In genomic region chr16:33886665-33887064, GRCm38 (mm10) we compare ENCODE assay signal across 11 mouse cellular contexts. TPM values are rescaled to one million over a fixed set of nuclear protein-coding genes. Genes with fewer than 3 reads are reported as not detected.
DNase-seq lines count a peak whose midpoint lies in the region; ATAC-seq and TF ChIP-seq lines count a peak whose summit lies in the region.
"Had no signal": no experiment of that assay in that cellular context is flagged by ENCODE, and none has a peak within 500 bp of the region (broad histone marks: within the 10 kb centered on the region; RNA-seq: fewer than 3 reads in every experiment).

No protein-coding gene starts in this region.

- no peaks in the 10 kb centered on the region for H3K27me3 ChIP-seq in liver, adult 2 months (ENCODE audit: control insufficient read depth, insufficient read depth, low read length)
- H3K27me3 ChIP-seq in embryonic facial prominence, embryonic 10.5 days (replicated peaks; ENCODE audit: low read depth, poor library complexity, severe bottlenecking) = no peaks in the 10 kb centered on the region
- H3K27me3 ChIP-seq in stomach, postnatal 0 days (ENCODE audit: control insufficient read depth, insufficient read depth, low read length) = no peaks in the 10 kb centered on the region
- H3K27me3 ChIP-seq: embryonic facial prominence, embryonic 12.5 days; lung, embryonic 15.5 days; neural tube, embryonic 13.5 days had no signal

- ATAC-seq in stomach, postnatal 0 days (ENCODE audit: low FRiP score, low TSS enrichment) = no peak

- H3K27ac ChIP-seq in liver, adult 2 months (replicated peaks; ENCODE audit: insufficient read depth, low read depth, low read length) = peak overlapping the region; percentile 47
- peak overlapping the region; percentile 57; the same call in 1 of the 2 replicates for H3K27ac ChIP-seq in embryonic facial prominence, embryonic 10.5 days (replicated peaks)
- H3K27ac ChIP-seq in stomach, postnatal 0 days (replicated peaks) = 0 out of 2 replicates have a peak overlapping the region, but pooled peaks have one; percentile 20
- H3K27ac ChIP-seq: lung, embryonic 15.5 days; neural tube, embryonic 13.5 days had no signal

- no peak overlapping the region for H3K9ac ChIP-seq in liver, adult 2 months (ENCODE audit: low read depth, low read length)
- H3K9ac ChIP-seq in stomach, postnatal 0 days (ENCODE audit: low read length) = no peak overlapping the region
- H3K9ac ChIP-seq: embryonic facial prominence, embryonic 12.5 days; lung, embryonic 15.5 days; neural tube, embryonic 13.5 days had no signal

- no peak overlapping the region for H3K4me2 ChIP-seq in stomach, postnatal 0 days (replicated peaks; ENCODE audit: low read depth)
- H3K4me2 ChIP-seq: embryonic facial prominence, embryonic 12.5 days; lung, embryonic 15.5 days; neural tube, embryonic 13.5 days had no signal

- TF ChIP-seq CTCF in liver, adult 2 months (IDR thresholded peaks at IDR 0.05; ENCODE audit: low read depth, low read length) = no peak
- TF ChIP-seq CTCF in lung, adult 2 months (IDR thresholded peaks at IDR 0.05; ENCODE audit: insufficient read depth, low read length) = no peak
- TF ChIP-seq CTCF in stomach, postnatal 0 days (IDR thresholded peaks at IDR 0.05; ENCODE audit: low read depth) = no peak

- H3K4me3 ChIP-seq in liver, adult 2 months (ENCODE audit: insufficient read depth, low read depth, low read length) = no peak overlapping the region
- H3K4me3 ChIP-seq in embryonic facial prominence, embryonic 10.5 days = no peak overlapping the region
- no peak overlapping the region for H3K4me3 ChIP-seq in lung, adult 2 months (replicated peaks; ENCODE audit: extremely low read depth, low read depth, low read length)
- no peak overlapping the region for H3K4me3 ChIP-seq in stomach, postnatal 0 days (ENCODE audit: low read depth, low read length)
- H3K4me3 ChIP-seq: embryonic facial prominence, embryonic 12.5 days; lung, embryonic 15.5 days; neural tube, embryonic 13.5 days had no signal

- DNase-seq in liver, adult 2 months (ENCODE audit: extremely low read depth, low read depth, low spot score) = no peak
- no peak for DNase-seq in liver
- DNase-seq in embryonic facial prominence, embryonic 10.5 days (ENCODE audit: low spot score) = peak; percentile 50
- DNase-seq in lung, adult 2 months = peak; percentile 15
- peak; percentile 28 for DNase-seq in stomach, postnatal 0 days (ENCODE audit: low spot score)
- DNase-seq in layer of hippocampus, postnatal 25 days (ENCODE audit: extremely low spot score in 1 of 2, low spot score in 1 of 2) = no peak
- DNase-seq in right cerebral cortex, adult 18-20 months = no peak
- DNase-seq: heart, postnatal 4 days had no signal

- H3K36me3 ChIP-seq in liver, adult 2 months (ENCODE audit: control insufficient read depth, insufficient read depth, low read length) = no peaks in the 10 kb centered on the region
- peaks cover 17% of the 10 kb centered on the region for H3K36me3 ChIP-seq in embryonic facial prominence, embryonic 10.5 days (replicated peaks)
- H3K36me3 ChIP-seq in stomach, postnatal 0 days (ENCODE audit: control insufficient read depth, insufficient read depth, low read length) = no peaks in the 10 kb centered on the region
- H3K36me3 ChIP-seq: lung, embryonic 15.5 days; neural tube, embryonic 13.5 days had no signal

- H3K9me3 ChIP-seq in embryonic facial prominence, embryonic 10.5 days = no peaks in the 10 kb centered on the region
- H3K9me3 ChIP-seq in stomach, postnatal 0 days (ENCODE audit: control insufficient read depth, low read length) = no peaks in the 10 kb centered on the region
- H3K9me3 ChIP-seq: embryonic facial prominence, embryonic 12.5 days; lung, embryonic 15.5 days; neural tube, embryonic 13.5 days had no signal

- TF ChIP-seq POLR2A in liver, adult 2 months (IDR thresholded peaks at IDR 0.05; ENCODE audit: extremely low read depth, insufficient read depth, low read length) = no peak
- no peak for TF ChIP-seq POLR2A in lung, adult 2 months (IDR thresholded peaks at IDR 0.05; ENCODE audit: borderline replicate concordance, extremely low read depth, low read depth, low read length)

- peaks cover 49% of the 10 kb centered on the region for H3K4me1 ChIP-seq in liver, adult 2 months (ENCODE audit: control insufficient read depth, insufficient read depth, low read length)
- H3K4me1 ChIP-seq in embryonic facial prominence, embryonic 10.5 days = peaks cover 93% of the 10 kb centered on the region
- H3K4me1 ChIP-seq in lung, adult 2 months (ENCODE audit: control insufficient read depth, insufficient read depth, low read length) = peaks cover 17% of the 10 kb centered on the region
- H3K4me1 ChIP-seq in stomach, postnatal 0 days (replicated peaks; ENCODE audit: control insufficient read depth, insufficient read depth) = peaks cover 24% of the 10 kb centered on the region

- peaks cover 10% of the 10 kb centered on the region; the same call in 1 of the 2 replicates for H3K79me2 ChIP-seq in liver, adult 2 months (ENCODE audit: control insufficient read depth, insufficient read depth, low read length)

- TF ChIP-seq EP300 in stomach, postnatal 0 days (optimal IDR thresholded peaks at IDR 0.05) = no peak

- WGBS in liver, adult 2 months = 9% methylated on average over 6 of the region's 6 CpGs
- WGBS in embryonic facial prominence, embryonic 10.5 days = 31% methylated on average over 6 of the region's 6 CpGs
- 13% methylated on average over 6 of the region's 6 CpGs for WGBS in lung, adult 2 months
- 27% methylated on average over 6 of the region's 6 CpGs for WGBS in stomach, postnatal 0 days

RNA-seq across cellular contexts. Expression of gene Itgb5, which starts 57.2 kb away (rescaled TPM):
- total RNA-seq in liver, adult 2 months (2014; rRNA removed) = 36.1 and 46.2 TPM in 2 replicates
- polyA plus RNA-seq in liver, adult 2 months (2012; rRNA removed) = 54.6 and 65.1 TPM in 2 replicates
- 62.1 and 64.1 TPM in 2 replicates for polyA plus RNA-seq in embryonic facial prominence, embryonic 10.5 days (2016; fragmentation: Nextera tagmentation; extraction: Ambion mirVana)
- polyA plus RNA-seq in lung, adult 2 months (2012; rRNA removed) = 114 and 144 TPM in 2 replicates
- polyA plus RNA-seq in stomach, postnatal 0 days (2015; fragmentation: Nextera tagmentation; extraction: Ambion mirVana) = 26.0 and 29.9 TPM in 2 replicates
- total RNA-seq in layer of hippocampus, postnatal 25 days (2021) = 10 to 100 TPM; 38.7 to 42.3 TPM

Comparison
In these comparisons a context has a peak if more than half of its experiments do, and no peak if none do; other contexts are left out.
1. DNase-seq: peak in embryonic facial prominence, embryonic 10.5 days (single experiment), lung, adult 2 months (single experiment) and stomach, postnatal 0 days (single experiment); none in liver, adult 2 months (single experiment), liver (single experiment), layer of hippocampus, postnatal 25 days (0 of 2) and right cerebral cortex, adult 18-20 months (single experiment).
2. Peak in every context shown above with its lines, with median percentiles within 50 percentile points of each other: H3K27ac ChIP-seq.